Mouse (Mus musculus) bone marrow macrophage, adult 2 months (primary cell): ENCODE data around the gene Cst13. TPM values are rescaled to one million over a fixed set of nuclear protein-coding genes. Genes with fewer than 3 reads are reported as not detected.

Experiments
- H3K27ac ChIP-seq: 2 replicates; pipeline ENCODE4 v1.5.1; 2012; ENCODE audit warnings: low read depth, low read length; ENCODE audit not compliant: insufficient read depth
- H3K4me1 ChIP-seq: 2 replicates; pipeline ENCODE4 v1.6.1; 2012; ENCODE audit warnings: low read length; ENCODE audit not compliant: control insufficient read depth, insufficient read depth
- H3K4me3 ChIP-seq: 2 replicates; pipeline ENCODE4 v1.5.1; 2012; ENCODE audit warnings: mild to moderate bottlenecking, low read length, moderate library complexity; ENCODE audit not compliant: insufficient read depth
- CTCF ChIP-seq: IDR thresholded peaks from 2 replicates; pipeline ENCODE4 v1.5.1; 2012; ENCODE audit warnings: low read depth, mild to moderate bottlenecking, low read length, moderate library complexity
- POLR2A ChIP-seq: IDR thresholded peaks from 2 replicates; pipeline ENCODE4 v1.6.1; 2012; ENCODE audit warnings: mild to moderate bottlenecking, low read depth, low read length, borderline replicate concordance
- polyA plus RNA-seq: library from polyadenylated mRNA; stranded (reverse); fragments of >200 nt; gene quantifications from 2 replicates; pipeline ENCODE4 v1.2.4, GENCODE M21; 2012; ENCODE audit not compliant: missing spikeins, insufficient read depth, insufficient read length

Gene Cst13
- polyA plus RNA-seq, 1 experiment = not detected

DNA sequence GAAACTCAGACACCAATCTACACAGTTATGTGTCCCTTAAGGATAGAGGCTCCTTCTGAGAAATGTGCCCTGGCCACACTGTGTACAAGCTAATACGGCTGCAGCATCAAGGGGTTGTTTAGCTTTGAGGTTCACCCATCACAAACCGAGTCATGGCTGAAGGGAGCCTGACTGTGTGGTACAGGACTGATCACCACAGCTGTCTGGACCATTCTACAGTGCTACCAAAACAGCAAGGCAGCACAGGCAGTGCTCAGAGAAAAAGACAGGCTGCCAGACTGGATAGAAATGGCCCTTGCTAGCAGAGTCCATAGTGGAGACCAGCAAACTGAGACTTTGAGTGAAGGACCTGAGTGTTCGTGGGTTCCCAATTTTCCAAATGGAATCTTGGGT is 54.3 kb downstream of the Cst13 start:
- Histone ChIP-seq H3K27ac (peak overlapping the region; percentile 84), H3K4me1 (peaks cover 38% of the 10 kb centered on the region), H3K4me3 (peak overlapping the region; percentile 75)
- TF ChIP-seq CTCF (no peak), POLR2A (no peak)

DNA sequence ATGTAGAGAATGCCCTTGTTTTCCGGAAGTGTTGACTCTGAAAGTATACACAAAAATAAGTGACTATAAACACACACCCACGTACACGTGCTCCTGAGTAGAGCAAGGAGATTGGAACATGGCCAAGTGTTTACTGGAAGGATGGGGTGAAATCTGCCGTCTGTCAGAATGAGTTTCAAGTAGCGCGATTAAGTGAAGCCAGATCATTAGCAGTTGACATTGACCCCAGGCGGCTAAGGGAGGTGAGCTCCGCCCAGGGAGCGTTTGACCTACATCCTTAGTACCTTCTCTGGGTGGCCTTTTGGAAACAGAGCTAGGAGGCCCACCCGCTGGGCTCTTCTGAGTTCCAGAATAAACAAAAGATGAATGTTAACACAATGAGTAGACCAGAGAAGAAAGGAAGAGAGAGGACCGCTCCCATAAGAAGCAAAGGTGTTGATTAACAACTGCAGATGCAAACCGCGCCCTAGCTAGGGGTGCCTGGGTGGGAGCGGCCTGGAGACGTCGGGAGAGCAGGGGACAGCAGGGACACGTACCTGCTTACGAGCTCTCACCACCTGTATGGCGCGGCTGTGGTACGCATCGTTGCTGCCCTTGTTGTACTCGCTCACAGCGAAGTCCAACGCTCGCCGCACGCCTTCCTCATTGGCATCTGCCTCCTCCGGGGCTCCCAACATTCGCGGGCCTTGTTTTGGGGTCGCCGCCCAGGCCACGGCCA is 54.9 kb downstream of the Cst13 start:
- H3K27ac ChIP-seq = peak overlapping the region; percentile 84
- H3K4me3 ChIP-seq = peak overlapping the region; percentile 75
- no peak for TF ChIP-seq CTCF
- no peak for TF ChIP-seq POLR2A
- peaks cover 40% of the 10 kb centered on the region for H3K4me1 ChIP-seq

DNA sequence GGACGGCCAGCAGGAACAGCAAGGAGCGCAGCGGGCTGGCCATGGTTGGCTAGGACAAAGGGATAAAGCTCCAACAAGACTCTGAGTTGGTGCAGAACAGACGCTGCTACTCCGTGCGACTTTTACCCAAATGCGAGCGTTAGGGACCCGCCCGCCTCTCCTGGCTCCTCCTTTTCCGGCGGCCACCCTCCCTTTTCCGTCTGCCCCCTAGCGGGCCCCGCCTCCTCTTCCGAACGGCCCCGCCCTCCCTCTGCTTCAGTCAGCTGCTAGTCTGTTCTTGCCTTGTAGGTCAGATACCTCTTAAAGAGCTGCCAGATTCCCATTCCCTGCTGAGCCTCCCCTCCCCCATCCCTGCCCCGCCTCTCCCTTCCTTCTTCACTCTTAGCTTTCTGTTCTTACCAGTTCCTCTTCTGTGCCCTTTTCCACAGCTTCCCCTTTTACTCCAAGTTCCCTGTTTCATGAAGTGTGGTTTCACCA is 55.5 kb downstream of the Cst13 start, which contains the start of gene Cst3:
Gene Cst3, minus strand, starts transcription at position 358 of the 477 bp plus-strand sequence.
- Histone ChIP-seq H3K27ac (peak within 1 kb of the TSS; percentile 100), H3K4me1 (peaks cover 40% of the 10 kb centered on the region), H3K4me3 (peak within 1 kb of the TSS; percentile 75)
- peak; percentile 62; the same call in 1 of the 2 replicates for TF ChIP-seq POLR2A
- no peak for TF ChIP-seq CTCF

DNA sequence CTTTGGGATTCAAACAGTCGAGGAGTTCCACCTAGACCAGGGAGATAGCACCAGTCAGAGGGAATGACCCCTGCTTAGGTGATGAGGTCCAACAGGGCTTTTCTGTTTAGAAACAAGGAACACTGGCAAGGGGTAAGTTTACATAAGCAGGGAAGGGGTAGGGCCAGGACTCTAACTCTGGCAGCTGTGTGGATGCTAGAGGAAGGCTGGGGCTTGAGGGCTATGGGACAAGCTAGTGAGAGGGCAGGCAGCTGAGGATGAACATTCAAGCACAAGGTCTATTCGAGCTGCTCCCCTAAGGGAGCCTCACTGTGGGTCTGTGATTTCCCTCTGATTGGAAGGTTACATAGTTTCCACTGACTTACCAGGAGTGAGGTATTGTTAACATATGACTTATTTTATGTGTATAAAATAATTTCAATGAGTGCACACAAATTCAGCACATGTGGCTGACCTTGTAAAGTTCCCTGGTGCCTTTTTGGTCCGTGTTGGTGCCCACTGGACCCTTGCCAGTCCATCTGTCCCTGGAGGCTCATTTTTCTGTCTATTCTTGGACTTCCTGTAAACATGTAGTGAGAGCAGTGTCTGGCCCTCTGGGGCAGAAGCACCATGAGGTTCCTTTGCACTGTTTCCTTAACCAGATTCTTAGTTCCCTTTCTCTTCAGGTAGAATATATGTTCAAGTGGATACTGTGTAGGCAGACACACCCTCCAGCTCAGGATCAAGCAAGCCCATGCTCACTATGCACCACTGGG is 57.3 kb downstream of the Cst13 start:
- no peak for TF ChIP-seq POLR2A
- TF ChIP-seq CTCF = no peak
- Histone ChIP-seq H3K4me3 (no peak overlapping the region), H3K4me1 (peaks cover 35% of the 10 kb centered on the region), H3K27ac (peak overlapping the region; percentile 94)

DNA sequence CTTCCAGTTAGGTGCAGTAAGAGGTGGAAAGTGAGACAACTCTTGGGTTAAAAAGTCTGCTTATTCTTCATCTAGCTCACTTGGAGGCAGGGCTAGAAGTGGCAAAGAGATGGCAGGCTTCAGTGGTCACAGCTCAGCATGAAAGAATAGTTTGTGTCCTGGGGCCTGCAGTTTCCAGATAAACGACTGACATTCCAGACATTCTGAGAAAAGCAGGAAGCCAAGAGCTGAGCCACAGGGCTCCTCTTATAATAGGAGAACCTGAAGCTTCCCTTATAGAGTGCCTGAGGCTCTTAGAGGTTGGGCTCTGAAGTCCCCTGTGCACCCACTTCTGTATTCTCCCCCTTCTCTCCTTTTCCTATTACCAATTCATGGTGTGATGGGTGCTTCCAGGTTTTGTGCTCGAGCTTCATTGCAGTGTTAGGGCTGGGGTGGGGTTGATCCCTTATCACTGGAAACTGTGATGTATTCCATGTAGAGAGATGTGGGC is 58.8 kb downstream of the Cst13 start:
- no peak for TF ChIP-seq CTCF
- TF ChIP-seq POLR2A = no peak
- H3K4me1 ChIP-seq = peaks cover 31% of the 10 kb centered on the region
- H3K27ac ChIP-seq = peak overlapping the region; percentile 94; the same call in 1 of the 2 replicates
- no peak overlapping the region for H3K4me3 ChIP-seq

DNA sequence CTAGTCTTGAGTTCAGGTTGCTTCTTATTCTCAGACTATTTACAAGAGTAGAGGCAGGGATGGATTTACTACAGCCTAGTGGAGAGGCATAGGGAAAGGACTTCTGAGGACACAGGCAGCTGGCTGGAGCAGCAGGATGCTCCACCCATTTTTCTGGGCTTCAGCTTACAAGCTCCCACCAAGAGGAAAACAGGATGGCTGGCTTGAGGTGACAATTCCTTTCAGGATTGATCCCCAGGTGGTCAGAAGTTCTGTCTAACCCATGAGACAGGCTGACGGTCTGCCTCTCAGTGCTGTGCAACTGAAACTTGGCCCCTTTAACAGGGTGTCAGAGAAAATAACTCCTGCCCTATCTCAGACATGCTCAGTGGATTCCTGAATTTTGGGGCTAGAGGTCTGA is 59.3 kb downstream of the Cst13 start:
- Histone ChIP-seq H3K4me1 (peaks cover 31% of the 10 kb centered on the region), H3K4me3 (no peak overlapping the region), H3K27ac (no peak overlapping the region)
- TF ChIP-seq POLR2A (no peak), CTCF (no peak)

Other genes starting within 250 kb of the Cst13 start
- gene Nxt1, start 147.5 kb upstream of the Cst13 start, polyA plus RNA-seq = 20.7 and 22.8 TPM in 2 replicates
- gene Gzf1, start 139.1 kb upstream of the Cst13 start, polyA plus RNA-seq = 18.5 and 20.2 TPM in 2 replicates
- gene Napb, start 87.6 kb upstream of the Cst13 start, polyA plus RNA-seq = 3.4 and 3.7 TPM in 2 replicates
- gene Cstl1, start 69.7 kb upstream of the Cst13 start, polyA plus RNA-seq = not detected in 2 replicates
- gene Cst11, start 48.6 kb upstream of the Cst13 start, polyA plus RNA-seq = not detected in 2 replicates
- not detected in 2 replicates for gene 8030411F24Rik, start 38.1 kb upstream of the Cst13 start, polyA plus RNA-seq
- not detected in 2 replicates for gene Cst12, start 30.7 kb upstream of the Cst13 start, polyA plus RNA-seq
- gene Cst8, start 21.3 kb upstream of the Cst13 start, polyA plus RNA-seq = not detected in 2 replicates
- gene Cst9, start 15.1 kb downstream of the Cst13 start, polyA plus RNA-seq = not detected in 2 replicates
- not detected in 2 replicates for gene 9230104L09Rik, start 45.0 kb downstream of the Cst13 start, polyA plus RNA-seq
- gene Cst3, start 55.6 kb downstream of the Cst13 start, polyA plus RNA-seq = 2,557 and 2,597 TPM in 2 replicates
- gene Gm1330, start 183.2 kb downstream of the Cst13 start, polyA plus RNA-seq = not detected in 2 replicates
- gene Gm10750, start 197.2 kb downstream of the Cst13 start, polyA plus RNA-seq = not detected in 2 replicates